Mouse (Mus musculus): ENCODE results near the gene Grm3. TPM values are rescaled to one million over a fixed set of nuclear protein-coding genes. Genes with fewer than 3 reads are reported as not detected.

Grm3 gene
- polyA plus RNA-seq, 1 experiment from 2014 or later = 0.12 TPM

- no peak for ATAC-seq (ENCODE audit: borderline replicate concordance, extremely low read depth, low FRiP score, low TSS enrichment)
Observed at GRCm38 (mm10) chr5:9621417-9622067, 103.4 kb downstream of the Grm3 start.

GRCm38 (mm10) chr5:9579021-9579420 is 145.9 kb downstream of the Grm3 start:
- Histone ChIP-seq H3K4me2 (no peak overlapping the region), H3K4me1 (no peaks in the 10 kb centered on the region), H3K36me3 (no peaks in the 10 kb centered on the region), H3K27me3 (no peaks in the 10 kb centered on the region), H3K9me3 (no peaks in the 10 kb centered on the region), H3K9ac (no peak overlapping the region), H3K4me3 (no peak overlapping the region), H3K27ac (no peak overlapping the region)
- WGBS = 69% methylated on average over 2 of the region's 2 CpGs
- ATAC-seq (ENCODE audit: borderline replicate concordance, extremely low read depth, low FRiP score, low TSS enrichment) = no peak

More at GRCm38 (mm10) chr5:9621417-9622067, 103.4 kb downstream of the Grm3 start:
- H3K27me3 ChIP-seq = no peaks in the 10 kb centered on the region
- H3K4me3 ChIP-seq = no peak overlapping the region
- H3K36me3 ChIP-seq = no peaks in the 10 kb centered on the region
- 83% methylated on average over 3 of the region's 3 CpGs for WGBS
- H3K4me2 ChIP-seq = no peak overlapping the region
- H3K9me3 ChIP-seq = no peaks in the 10 kb centered on the region
- H3K4me1 ChIP-seq = no peaks in the 10 kb centered on the region
- no peak overlapping the region for H3K27ac ChIP-seq
- no peak overlapping the region for H3K9ac ChIP-seq

GRCm38 (mm10) chr5:9578571-9578970 is 146.4 kb downstream of the Grm3 start:
- no peak overlapping the region for H3K9ac ChIP-seq
- no peaks in the 10 kb centered on the region for H3K4me1 ChIP-seq
- no peak overlapping the region for H3K4me2 ChIP-seq
- H3K36me3 ChIP-seq = no peaks in the 10 kb centered on the region
- no peak for ATAC-seq (ENCODE audit: borderline replicate concordance, extremely low read depth, low FRiP score, low TSS enrichment)
- no peaks in the 10 kb centered on the region for H3K27me3 ChIP-seq
- whole genome bisulfite sequencing = 81% methylated on average over 2 of the region's 2 CpGs
- H3K9me3 ChIP-seq = no peaks in the 10 kb centered on the region
- H3K4me3 ChIP-seq = no peak overlapping the region
- no peak overlapping the region for H3K27ac ChIP-seq

GRCm38 (mm10) chr5:9570946-9571345 is 154.0 kb downstream of the Grm3 start:
- WGBS = 83% methylated on average over 6 of the region's 6 CpGs
- ATAC-seq (ENCODE audit: borderline replicate concordance, extremely low read depth, low FRiP score, low TSS enrichment) = no peak
- no peak overlapping the region for H3K9ac ChIP-seq

GRCm38 (mm10) chr5:9557706-9558105 is 167.3 kb downstream of the Grm3 start:
- Histone ChIP-seq H3K9ac (no peak overlapping the region), H3K27ac (no peak overlapping the region), H3K4me3 (no peak overlapping the region), H3K4me1 (no peaks in the 10 kb centered on the region), H3K36me3 (no peaks in the 10 kb centered on the region), H3K27me3 (no peaks in the 10 kb centered on the region), H3K4me2 (no peak overlapping the region), H3K9me3 (no peaks in the 10 kb centered on the region)
- ATAC-seq (ENCODE audit: borderline replicate concordance, extremely low read depth, low FRiP score, low TSS enrichment) = no peak
- WGBS = 52% methylated on average over 3 of the region's 3 CpGs

More at GRCm38 (mm10) chr5:9570946-9571345, 154.0 kb downstream of the Grm3 start:
- Histone ChIP-seq H3K9me3 (no peaks in the 10 kb centered on the region), H3K4me1 (no peaks in the 10 kb centered on the region), H3K36me3 (no peaks in the 10 kb centered on the region), H3K4me2 (no peak overlapping the region), H3K27ac (no peak overlapping the region), H3K4me3 (no peak overlapping the region), H3K27me3 (no peaks in the 10 kb centered on the region)

- no peak overlapping the region for H3K9ac ChIP-seq
- WGBS = 35% methylated on average over 8 of the region's 8 CpGs
- no peak overlapping the region for H3K27ac ChIP-seq
- no peaks in the 10 kb centered on the region for H3K9me3 ChIP-seq
- no peak for ATAC-seq (ENCODE audit: borderline replicate concordance, extremely low read depth, low FRiP score, low TSS enrichment)
- H3K4me2 ChIP-seq = no peak overlapping the region
- no peaks in the 10 kb centered on the region for H3K36me3 ChIP-seq
- no peak overlapping the region for H3K4me3 ChIP-seq
- H3K27me3 ChIP-seq = no peaks in the 10 kb centered on the region
- H3K4me1 ChIP-seq = no peaks in the 10 kb centered on the region
Observed at GRCm38 (mm10) chr5:9540822-9541557, 184.0 kb downstream of the Grm3 start.

- no peaks in the 10 kb centered on the region for H3K36me3 ChIP-seq
- no peak overlapping the region for H3K27ac ChIP-seq
- H3K4me1 ChIP-seq = no peaks in the 10 kb centered on the region
- no peak overlapping the region for H3K4me3 ChIP-seq
- H3K4me2 ChIP-seq = no peak overlapping the region
- H3K9ac ChIP-seq = no peak overlapping the region
- no peaks in the 10 kb centered on the region for H3K27me3 ChIP-seq
- H3K9me3 ChIP-seq = no peaks in the 10 kb centered on the region
- ATAC-seq (ENCODE audit: borderline replicate concordance, extremely low read depth, low FRiP score, low TSS enrichment) = no peak
- WGBS = 81% methylated on average over 4 of the region's 4 CpGs
Observed at GRCm38 (mm10) chr5:9525507-9525906, 199.5 kb downstream of the Grm3 start.

- Histone ChIP-seq H3K36me3 (no peaks in the 10 kb centered on the region), H3K9me3 (no peaks in the 10 kb centered on the region), H3K4me2 (no peak overlapping the region), H3K9ac (no peak overlapping the region), H3K4me3 (no peak overlapping the region), H3K27me3 (no peaks in the 10 kb centered on the region), H3K27ac (no peak overlapping the region), H3K4me1 (no peaks in the 10 kb centered on the region)
- ATAC-seq (ENCODE audit: borderline replicate concordance, extremely low read depth, low FRiP score, low TSS enrichment) = no peak
- WGBS = 93% methylated on average over 1 of the region's 1 CpGs
Observed at GRCm38 (mm10) chr5:9511027-9511426, 213.9 kb downstream of the Grm3 start.

- Histone ChIP-seq H3K4me3 (no peak overlapping the region), H3K27ac (no peak overlapping the region), H3K27me3 (no peaks in the 10 kb centered on the region), H3K4me1 (no peaks in the 10 kb centered on the region), H3K36me3 (no peaks in the 10 kb centered on the region), H3K4me2 (no peak overlapping the region), H3K9ac (no peak overlapping the region), H3K9me3 (no peaks in the 10 kb centered on the region)
- no peak for ATAC-seq (ENCODE audit: borderline replicate concordance, extremely low read depth, low FRiP score, low TSS enrichment)
- WGBS = 68% methylated on average over 4 of the region's 4 CpGs
Observed at GRCm38 (mm10) chr5:9497235-9497634, 227.7 kb downstream of the Grm3 start.

GRCm38 (mm10) chr5:9495456-9495855 is 229.5 kb downstream of the Grm3 start:
- no peaks in the 10 kb centered on the region for H3K36me3 ChIP-seq
- no peak overlapping the region for H3K4me2 ChIP-seq
- no peak for ATAC-seq (ENCODE audit: borderline replicate concordance, extremely low read depth, low FRiP score, low TSS enrichment)
- no peaks in the 10 kb centered on the region for H3K4me1 ChIP-seq
- no peak overlapping the region for H3K9ac ChIP-seq
- 28% methylated on average over 5 of the region's 5 CpGs for whole genome bisulfite sequencing
- H3K9me3 ChIP-seq = no peaks in the 10 kb centered on the region
- no peak overlapping the region for H3K27ac ChIP-seq
- H3K4me3 ChIP-seq = no peak overlapping the region
- no peaks in the 10 kb centered on the region for H3K27me3 ChIP-seq

GRCm38 (mm10) chr5:9477587-9477986 is 247.4 kb downstream of the Grm3 start:
- ATAC-seq (ENCODE audit: borderline replicate concordance, extremely low read depth, low FRiP score, low TSS enrichment) = no peak
- Histone ChIP-seq H3K27ac (no peak overlapping the region), H3K9ac (no peak overlapping the region), H3K4me1 (no peaks in the 10 kb centered on the region), H3K9me3 (no peaks in the 10 kb centered on the region), H3K36me3 (no peaks in the 10 kb centered on the region), H3K4me3 (no peak overlapping the region), H3K4me2 (no peak overlapping the region), H3K27me3 (no peaks in the 10 kb centered on the region)
- WGBS = 53% methylated on average over 3 of the region's 3 CpGs

GRCm38 (mm10) chr5:9453298-9453697 is 271.7 kb downstream of the Grm3 start:
- no peak overlapping the region for H3K9ac ChIP-seq
- 73% methylated on average over 2 of the region's 2 CpGs for WGBS
- H3K4me3 ChIP-seq = no peak overlapping the region
- no peak overlapping the region for H3K4me2 ChIP-seq
- H3K27ac ChIP-seq = no peak overlapping the region
- H3K27me3 ChIP-seq = no peaks in the 10 kb centered on the region
- no peak for ATAC-seq (ENCODE audit: borderline replicate concordance, extremely low read depth, low FRiP score, low TSS enrichment)
- no peaks in the 10 kb centered on the region for H3K36me3 ChIP-seq
- no peaks in the 10 kb centered on the region for H3K4me1 ChIP-seq
- H3K9me3 ChIP-seq = no peaks in the 10 kb centered on the region
